Mouse (Mus musculus): ENCODE data around the gene Sphk1. TPM values are rescaled to one million over a fixed set of nuclear protein-coding genes. Genes with fewer than 3 reads are reported as not detected.

Sphk1 gene
- polyA plus RNA-seq, 1 experiment from 2014 or later: 5.0 TPM

GRCm38 (mm10) chr11:116512154-116512553, 18.6 kb upstream of the Sphk1 start:
- ATAC-seq (replicated peaks; ENCODE audit: insufficient number of reproducible peaks, low FRiP score, low TSS enrichment, low read depth) (no peak), DNase-seq (ENCODE audit: low spot score) (no peak)
- peaks cover 2% of the 10 kb centered on the region; the same call in 1 of the 2 replicates for H3K4me1 ChIP-seq (ENCODE audit: control insufficient read depth, insufficient read depth, low read length)
- 96% methylated on average over 7 of the region's 7 CpGs for WGBS
- H3K4me3 ChIP-seq (ENCODE audit: low read depth, low read length): no peak overlapping the region
- no peak overlapping the region for H3K27ac ChIP-seq (replicated peaks; ENCODE audit: low read depth, low read length)
- H3K9ac ChIP-seq (replicated peaks; ENCODE audit: low read length): no peak overlapping the region
- H3K27me3 ChIP-seq (ENCODE audit: control insufficient read depth, insufficient read depth, low read length): no peaks in the 10 kb centered on the region
- no peaks in the 10 kb centered on the region for H3K36me3 ChIP-seq (replicated peaks; ENCODE audit: control insufficient read depth, insufficient read depth, low read depth, low read length)
- H3K9me3 ChIP-seq (replicated peaks; ENCODE audit: control insufficient read depth, low read length): no peaks in the 10 kb centered on the region
- H3K4me2 ChIP-seq (ENCODE audit: low read depth, low read length): no peak overlapping the region

GRCm38 (mm10) chr11:116512987-116513386, 17.7 kb upstream of the Sphk1 start:
- Histone ChIP-seq H3K27ac (replicated peaks; ENCODE audit: low read depth, low read length) (no peak overlapping the region), H3K4me1 (ENCODE audit: control insufficient read depth, insufficient read depth, low read length) (peaks cover 2% of the 10 kb centered on the region; the same call in 1 of the 2 replicates), H3K4me3 (ENCODE audit: low read depth, low read length) (no peak overlapping the region), H3K36me3 (replicated peaks; ENCODE audit: control insufficient read depth, insufficient read depth, low read depth, low read length) (no peaks in the 10 kb centered on the region), H3K9ac (replicated peaks; ENCODE audit: low read length) (no peak overlapping the region), H3K9me3 (replicated peaks; ENCODE audit: control insufficient read depth, low read length) (no peaks in the 10 kb centered on the region), H3K4me2 (ENCODE audit: low read depth, low read length) (no peak overlapping the region), H3K27me3 (ENCODE audit: control insufficient read depth, insufficient read depth, low read length) (no peaks in the 10 kb centered on the region)
- ATAC-seq (replicated peaks; ENCODE audit: insufficient number of reproducible peaks, low FRiP score, low TSS enrichment, low read depth) (no peak), DNase-seq (ENCODE audit: low spot score) (no peak)
- 84% methylated on average over 6 of the region's 6 CpGs for WGBS

- DNase-seq (ENCODE audit: low spot score): no peak
- Histone ChIP-seq H3K9me3 (replicated peaks; ENCODE audit: control insufficient read depth, low read length) (no peaks in the 10 kb centered on the region), H3K36me3 (replicated peaks; ENCODE audit: control insufficient read depth, insufficient read depth, low read depth, low read length) (no peaks in the 10 kb centered on the region), H3K4me1 (ENCODE audit: control insufficient read depth, insufficient read depth, low read length) (peaks cover 2% of the 10 kb centered on the region; the same call in 1 of the 2 replicates), H3K27me3 (ENCODE audit: control insufficient read depth, insufficient read depth, low read length) (no peaks in the 10 kb centered on the region), H3K27ac (replicated peaks; ENCODE audit: low read depth, low read length) (no peak overlapping the region), H3K4me2 (ENCODE audit: low read depth, low read length) (no peak overlapping the region), H3K9ac (replicated peaks; ENCODE audit: low read length) (no peak overlapping the region), H3K4me3 (ENCODE audit: low read depth, low read length) (no peak overlapping the region)
- no peak for ATAC-seq (replicated peaks; ENCODE audit: insufficient number of reproducible peaks, low FRiP score, low TSS enrichment, low read depth)
- 75% methylated on average over 4 of the region's 4 CpGs for WGBS
Observed at GRCm38 (mm10) chr11:116513531-116514038, 17.1 kb upstream of the Sphk1 start.

GRCm38 (mm10) chr11:116515330-116516020, 15.2 kb upstream of the Sphk1 start:
- no peak for DNase-seq (ENCODE audit: low spot score)
- peak overlapping the region; percentile 11; the same call in 1 of the 2 replicates for H3K4me2 ChIP-seq (ENCODE audit: low read depth, low read length)
- H3K4me1 ChIP-seq (ENCODE audit: control insufficient read depth, insufficient read depth, low read length): peaks cover 2% of the 10 kb centered on the region; the same call in 1 of the 2 replicates
- H3K4me3 ChIP-seq (ENCODE audit: low read depth, low read length): no peak overlapping the region
- ATAC-seq (replicated peaks; ENCODE audit: insufficient number of reproducible peaks, low FRiP score, low TSS enrichment, low read depth): no peak
- no peaks in the 10 kb centered on the region for H3K27me3 ChIP-seq (ENCODE audit: control insufficient read depth, insufficient read depth, low read length)
- no peak overlapping the region for H3K9ac ChIP-seq (replicated peaks; ENCODE audit: low read length)
- H3K27ac ChIP-seq (replicated peaks; ENCODE audit: low read depth, low read length): no peak overlapping the region
- H3K9me3 ChIP-seq (replicated peaks; ENCODE audit: control insufficient read depth, low read length): no peaks in the 10 kb centered on the region
- 9% methylated on average over 24 of the region's 24 CpGs for WGBS
- no peaks in the 10 kb centered on the region for H3K36me3 ChIP-seq (replicated peaks; ENCODE audit: control insufficient read depth, insufficient read depth, low read depth, low read length)

- ATAC-seq (replicated peaks; ENCODE audit: insufficient number of reproducible peaks, low FRiP score, low TSS enrichment, low read depth) (no peak), DNase-seq (ENCODE audit: low spot score) (peak; percentile 53)
- Histone ChIP-seq H3K27ac (replicated peaks; ENCODE audit: low read depth, low read length) (no peak overlapping the region), H3K4me1 (ENCODE audit: control insufficient read depth, insufficient read depth, low read length) (peaks cover 2% of the 10 kb centered on the region; the same call in 1 of the 2 replicates), H3K9ac (replicated peaks; ENCODE audit: low read length) (no peak overlapping the region), H3K4me2 (ENCODE audit: low read depth, low read length) (no peak overlapping the region), H3K4me3 (ENCODE audit: low read depth, low read length) (no peak overlapping the region), H3K36me3 (replicated peaks; ENCODE audit: control insufficient read depth, insufficient read depth, low read depth, low read length) (no peaks in the 10 kb centered on the region), H3K9me3 (replicated peaks; ENCODE audit: control insufficient read depth, low read length) (no peaks in the 10 kb centered on the region), H3K27me3 (ENCODE audit: control insufficient read depth, insufficient read depth, low read length) (no peaks in the 10 kb centered on the region)
- WGBS: 56% methylated on average over 8 of the region's 8 CpGs
Observed at GRCm38 (mm10) chr11:116518482-116518881, 12.2 kb upstream of the Sphk1 start.

GRCm38 (mm10) chr11:116521143-116521542, 9.6 kb upstream of the Sphk1 start:
- H3K27ac ChIP-seq (replicated peaks; ENCODE audit: low read depth, low read length): no peak overlapping the region
- WGBS: 71% methylated on average over 3 of the region's 3 CpGs
- ATAC-seq (replicated peaks; ENCODE audit: insufficient number of reproducible peaks, low FRiP score, low TSS enrichment, low read depth) (no peak), DNase-seq (ENCODE audit: low spot score) (no peak)
- no peaks in the 10 kb centered on the region for H3K27me3 ChIP-seq (ENCODE audit: control insufficient read depth, insufficient read depth, low read length)
- no peaks in the 10 kb centered on the region for H3K36me3 ChIP-seq (replicated peaks; ENCODE audit: control insufficient read depth, insufficient read depth, low read depth, low read length)
- H3K9me3 ChIP-seq (replicated peaks; ENCODE audit: control insufficient read depth, low read length): no peaks in the 10 kb centered on the region
- no peak overlapping the region for H3K9ac ChIP-seq (replicated peaks; ENCODE audit: low read length)
- no peak overlapping the region for H3K4me2 ChIP-seq (ENCODE audit: low read depth, low read length)
- no peak overlapping the region for H3K4me3 ChIP-seq (ENCODE audit: low read depth, low read length)
- no peaks in the 10 kb centered on the region; the same call in 1 of the 2 replicates for H3K4me1 ChIP-seq (ENCODE audit: control insufficient read depth, insufficient read depth, low read length)

- 91% methylated on average over 3 of the region's 3 CpGs for WGBS
- ATAC-seq (replicated peaks; ENCODE audit: insufficient number of reproducible peaks, low FRiP score, low TSS enrichment, low read depth) (no peak), DNase-seq (ENCODE audit: low spot score) (no peak)
- H3K4me3 ChIP-seq (ENCODE audit: low read depth, low read length): no peak overlapping the region
- no peak overlapping the region for H3K4me2 ChIP-seq (ENCODE audit: low read depth, low read length)
- H3K27ac ChIP-seq (replicated peaks; ENCODE audit: low read depth, low read length): no peak overlapping the region
- no peak overlapping the region for H3K9ac ChIP-seq (replicated peaks; ENCODE audit: low read length)
- H3K4me1 ChIP-seq (ENCODE audit: control insufficient read depth, insufficient read depth, low read length): no peaks in the 10 kb centered on the region; the same call in 1 of the 2 replicates
- H3K36me3 ChIP-seq (replicated peaks; ENCODE audit: control insufficient read depth, insufficient read depth, low read depth, low read length): no peaks in the 10 kb centered on the region
- H3K27me3 ChIP-seq (ENCODE audit: control insufficient read depth, insufficient read depth, low read length): no peaks in the 10 kb centered on the region
- H3K9me3 ChIP-seq (replicated peaks; ENCODE audit: control insufficient read depth, low read length): no peaks in the 10 kb centered on the region
Observed at GRCm38 (mm10) chr11:116522046-116522445, 8.7 kb upstream of the Sphk1 start.
